Mouse (Mus musculus) midbrain, embryonic 12.5 days (tissue): ENCODE measurements around the gene Grin2a. TPM values are rescaled to one million over a fixed set of nuclear protein-coding genes. Genes with fewer than 3 reads are reported as not detected.

Experiments
- ATAC-seq: fragments of 200-750 bp; cut with Nextera tagmentation; 2 replicates; pipeline ENCODE4 v1.8.0; 2017; ENCODE audit warnings: low read depth, moderate TSS enrichment, moderate library complexity; ENCODE audit not compliant: low FRiP score
- H3K27ac ChIP-seq: fragments of 300-500 bp; sonication (generic); replicated peaks from 2 replicates; pipeline ENCODE4 v1.5.1; 2016; ENCODE audit warnings: mild to moderate bottlenecking
- H3K27me3 ChIP-seq: fragments of 300-500 bp; sonication (generic); 2 replicates; pipeline ENCODE4 v1.6.1; 2016; ENCODE audit warnings: mild to moderate bottlenecking
- H3K36me3 ChIP-seq: fragments of 300-500 bp; sonication (generic); 2 replicates; pipeline ENCODE4 v1.6.1; 2016
- H3K4me1 ChIP-seq: fragments of 300-500 bp; sonication (generic); 2 replicates; pipeline ENCODE4 v1.6.1; 2016
- H3K4me2 ChIP-seq: fragments of 300-500 bp; sonication (generic); replicated peaks from 2 replicates; pipeline ENCODE4 v1.6.1; 2016; ENCODE audit warnings: mild to moderate bottlenecking, moderate library complexity
- H3K4me3 ChIP-seq: fragments of 300-500 bp; sonication (generic); 2 replicates; pipeline ENCODE4 v1.5.1; 2016; ENCODE audit warnings: mild to moderate bottlenecking
- H3K9ac ChIP-seq: fragments of 300-500 bp; sonication (generic); replicated peaks from 2 replicates; pipeline ENCODE4 v1.6.1; 2016; ENCODE audit warnings: mild to moderate bottlenecking, moderate library complexity
- H3K9me3 ChIP-seq: fragments of 300-500 bp; sonication (generic); 2 replicates; pipeline ENCODE4 v1.6.1; 2016; ENCODE audit warnings: mild to moderate bottlenecking
- WGBS: fragments of 180-500 bp; shearing (Covaris S2); methylation state at CpG from one replicate; pipeline ENCODE4 v1.1.7; 2016; 5-methylcytosine and 5-hydroxymethylcytosine counted together
- polyA plus RNA-seq: library from polyadenylated mRNA; unstranded; fragments of >200 nt; fragmentation: Nextera tagmentation; extraction: Ambion mirVana; gene quantifications from 2 replicates; pipeline ENCODE4 v1.2.1, GENCODE M21; 2016

The Grin2a gene
- polyA plus RNA-seq, 1 experiment from 2014 or later: 2.8 TPM

GRCm38 (mm10) chr16:9768356-9768755 lies 227.0 kb downstream of the Grin2a start:
- 83% methylated on average over 5 of the region's 5 CpGs for WGBS
- no peak overlapping the region for H3K27ac ChIP-seq
- no peak overlapping the region for H3K9ac ChIP-seq
- H3K4me3 ChIP-seq: no peak overlapping the region
- no peaks in the 10 kb centered on the region for H3K9me3 ChIP-seq
- no peaks in the 10 kb centered on the region for H3K36me3 ChIP-seq
- no peaks in the 10 kb centered on the region for H3K4me1 ChIP-seq
- H3K27me3 ChIP-seq: no peaks in the 10 kb centered on the region; the same call in 1 of the 2 replicates
- no peak overlapping the region for H3K4me2 ChIP-seq
- no peak for ATAC-seq

GRCm38 (mm10) chr16:9767946-9768345 lies 227.4 kb downstream of the Grin2a start:
- Histone ChIP-seq H3K4me2 (no peak overlapping the region), H3K9me3 (no peaks in the 10 kb centered on the region), H3K36me3 (no peaks in the 10 kb centered on the region), H3K4me3 (no peak overlapping the region), H3K4me1 (no peaks in the 10 kb centered on the region), H3K27ac (no peak overlapping the region), H3K9ac (no peak overlapping the region), H3K27me3 (no peaks in the 10 kb centered on the region; the same call in 1 of the 2 replicates)
- 91% methylated on average over 3 of the region's 3 CpGs for WGBS
- no peak for ATAC-seq

- no peak for ATAC-seq
- Histone ChIP-seq H3K4me2 (no peak overlapping the region), H3K9me3 (no peaks in the 10 kb centered on the region), H3K4me3 (no peak overlapping the region), H3K27me3 (no peaks in the 10 kb centered on the region; the same call in 1 of the 2 replicates), H3K9ac (no peak overlapping the region), H3K36me3 (no peaks in the 10 kb centered on the region), H3K27ac (no peak overlapping the region), H3K4me1 (0 out of 2 replicates have a peak, but pooled peaks cover under 1% of the 10 kb centered on the region)
- 83% methylated on average over 2 of the region's 2 CpGs for WGBS
Observed at GRCm38 (mm10) chr16:9764086-9764485, 231.3 kb downstream of the Grin2a start.

- Histone ChIP-seq H3K9me3 (no peaks in the 10 kb centered on the region), H3K36me3 (no peaks in the 10 kb centered on the region), H3K4me1 (0 out of 2 replicates have a peak, but pooled peaks cover 8% of the 10 kb centered on the region), H3K4me3 (no peak overlapping the region), H3K27ac (no peak overlapping the region), H3K9ac (no peak overlapping the region), H3K4me2 (no peak overlapping the region), H3K27me3 (no peaks in the 10 kb centered on the region)
- ATAC-seq: no peak
- WGBS: 91% methylated on average over 2 of the region's 2 CpGs
Observed at GRCm38 (mm10) chr16:9760347-9760746, 235.0 kb downstream of the Grin2a start.

GRCm38 (mm10) chr16:9756849-9757248 lies 238.5 kb downstream of the Grin2a start:
- Histone ChIP-seq H3K27ac (no peak overlapping the region), H3K36me3 (no peaks in the 10 kb centered on the region), H3K9me3 (no peaks in the 10 kb centered on the region), H3K4me2 (no peak overlapping the region), H3K27me3 (no peaks in the 10 kb centered on the region), H3K9ac (no peak overlapping the region), H3K4me1 (0 out of 2 replicates have a peak, but pooled peaks cover 8% of the 10 kb centered on the region), H3K4me3 (no peak overlapping the region)
- no peak for ATAC-seq
- WGBS: 89% methylated on average over 8 of the region's 8 CpGs

GRCm38 (mm10) chr16:9754061-9754460 lies 241.3 kb downstream of the Grin2a start:
- 0 out of 2 replicates have a peak, but pooled peaks cover 7% of the 10 kb centered on the region for H3K4me1 ChIP-seq
- WGBS: 95% methylated on average over 5 of the region's 5 CpGs
- H3K9ac ChIP-seq: no peak overlapping the region
- H3K36me3 ChIP-seq: no peaks in the 10 kb centered on the region
- ATAC-seq: no peak
- no peak overlapping the region for H3K4me3 ChIP-seq
- no peak overlapping the region for H3K4me2 ChIP-seq
- no peaks in the 10 kb centered on the region for H3K9me3 ChIP-seq
- no peak overlapping the region for H3K27ac ChIP-seq
- H3K27me3 ChIP-seq: no peaks in the 10 kb centered on the region

- ATAC-seq: no peak
Observed at GRCm38 (mm10) chr16:9753045-9753444, 242.3 kb downstream of the Grin2a start.

GRCm38 (mm10) chr16:9752600-9752999 lies 242.8 kb downstream of the Grin2a start:
- Histone ChIP-seq H3K4me2 (no peak overlapping the region), H3K27me3 (no peaks in the 10 kb centered on the region), H3K4me1 (no peaks in the 10 kb centered on the region), H3K27ac (no peak overlapping the region), H3K9ac (no peak overlapping the region), H3K4me3 (no peak overlapping the region), H3K9me3 (no peaks in the 10 kb centered on the region), H3K36me3 (no peaks in the 10 kb centered on the region)
- no peak for ATAC-seq
- WGBS: 79% methylated on average over 8 of the region's 8 CpGs

More at GRCm38 (mm10) chr16:9753045-9753444, 242.3 kb downstream of the Grin2a start:
- no peaks in the 10 kb centered on the region for H3K9me3 ChIP-seq
- no peaks in the 10 kb centered on the region for H3K27me3 ChIP-seq
- H3K36me3 ChIP-seq: no peaks in the 10 kb centered on the region
- H3K27ac ChIP-seq: no peak overlapping the region
- no peak overlapping the region for H3K9ac ChIP-seq
- H3K4me3 ChIP-seq: no peak overlapping the region
- 97% methylated on average over 9 of the region's 9 CpGs for WGBS
- no peaks in the 10 kb centered on the region for H3K4me1 ChIP-seq
- no peak overlapping the region for H3K4me2 ChIP-seq

- H3K4me1 ChIP-seq: no peaks in the 10 kb centered on the region
- H3K27ac ChIP-seq: no peak overlapping the region
- 86% methylated on average over 11 of the region's 11 CpGs for WGBS
- H3K4me3 ChIP-seq: no peak overlapping the region
- no peak overlapping the region for H3K9ac ChIP-seq
- ATAC-seq: no peak
- no peaks in the 10 kb centered on the region for H3K27me3 ChIP-seq
- H3K4me2 ChIP-seq: no peak overlapping the region
- H3K36me3 ChIP-seq: no peaks in the 10 kb centered on the region
- no peaks in the 10 kb centered on the region for H3K9me3 ChIP-seq
Observed at GRCm38 (mm10) chr16:9751045-9751569, 244.3 kb downstream of the Grin2a start.

- H3K9ac ChIP-seq: no peak overlapping the region
- H3K36me3 ChIP-seq: no peaks in the 10 kb centered on the region
- no peak overlapping the region for H3K27ac ChIP-seq
- 83% methylated on average over 3 of the region's 3 CpGs for WGBS
- H3K27me3 ChIP-seq: no peaks in the 10 kb centered on the region
- H3K4me1 ChIP-seq: no peaks in the 10 kb centered on the region
- no peak overlapping the region for H3K4me2 ChIP-seq
- H3K9me3 ChIP-seq: no peaks in the 10 kb centered on the region
- ATAC-seq: no peak
- H3K4me3 ChIP-seq: no peak overlapping the region
Observed at GRCm38 (mm10) chr16:9749661-9750060, 245.7 kb downstream of the Grin2a start.

- Histone ChIP-seq H3K9ac (no peak overlapping the region), H3K27me3 (no peaks in the 10 kb centered on the region), H3K9me3 (no peaks in the 10 kb centered on the region), H3K27ac (no peak overlapping the region), H3K4me3 (no peak overlapping the region), H3K36me3 (no peaks in the 10 kb centered on the region), H3K4me1 (no peaks in the 10 kb centered on the region), H3K4me2 (no peak overlapping the region)
- ATAC-seq: no peak
- WGBS: 96% methylated on average over 6 of the region's 6 CpGs
Observed at GRCm38 (mm10) chr16:9742443-9742842, 252.9 kb downstream of the Grin2a start.

- no peaks in the 10 kb centered on the region for H3K9me3 ChIP-seq
- no peak overlapping the region for H3K27ac ChIP-seq
- H3K4me1 ChIP-seq: no peaks in the 10 kb centered on the region
- H3K27me3 ChIP-seq: no peaks in the 10 kb centered on the region
- no peak overlapping the region for H3K4me2 ChIP-seq
- no peaks in the 10 kb centered on the region for H3K36me3 ChIP-seq
- WGBS: 85% methylated on average over 6 of the region's 6 CpGs
- no peak for ATAC-seq
- no peak overlapping the region for H3K4me3 ChIP-seq
- H3K9ac ChIP-seq: no peak overlapping the region
Observed at GRCm38 (mm10) chr16:9738679-9739078, 256.7 kb downstream of the Grin2a start.

- Histone ChIP-seq H3K4me2 (no peak overlapping the region), H3K27me3 (no peaks in the 10 kb centered on the region), H3K9me3 (no peaks in the 10 kb centered on the region), H3K9ac (no peak overlapping the region), H3K4me1 (no peaks in the 10 kb centered on the region), H3K27ac (no peak overlapping the region), H3K36me3 (no peaks in the 10 kb centered on the region), H3K4me3 (no peak overlapping the region)
- ATAC-seq: no peak
- 19% methylated on average over 2 of the region's 2 CpGs for WGBS
Observed at GRCm38 (mm10) chr16:9737131-9737530, 258.2 kb downstream of the Grin2a start.
